ENCODE assay signal across 39 mouse cellular contexts in genomic region chr2:156073725-156074124, GRCm38 (mm10). TPM values are rescaled to one million over a fixed set of nuclear protein-coding genes. Genes with fewer than 3 reads are reported as not detected.
DNase-seq lines count a peak whose midpoint lies in the region; ATAC-seq lines count a peak whose summit lies in the region.
"Had no signal": no experiment of that assay in that cellular context is flagged by ENCODE, and none has a peak within 500 bp of the region (broad histone marks: within the 10 kb centered on the region; RNA-seq: fewer than 3 reads in every experiment).

No protein-coding gene starts in this region.

- no peak for ATAC-seq in heart, embryonic 11.5 days (replicated peaks; ENCODE audit: insufficient number of reproducible peaks, low FRiP score, low TSS enrichment)
- ATAC-seq in hindbrain, embryonic 12.5 days (ENCODE audit: low FRiP score): no peak
- ATAC-seq: forebrain, postnatal 0 days; hindbrain, postnatal 0 days; intestine, embryonic 15.5 days had no signal

- H3K4me2 ChIP-seq in heart, embryonic 11.5 days: no peak overlapping the region
- H3K4me2 ChIP-seq in hindbrain, embryonic 12.5 days (replicated peaks): no peak overlapping the region
- H3K4me2 ChIP-seq: embryonic facial prominence, embryonic 15.5 days; forebrain, embryonic 12.5 days; heart, embryonic 15.5 days; intestine, embryonic 15.5 days; lung, embryonic 15.5 days; midbrain, embryonic 12.5 days; neural tube, embryonic 12.5 days had no signal

- H3K36me3 ChIP-seq in heart, embryonic 11.5 days (ENCODE audit: control insufficient read depth, insufficient read depth, low read length): peaks cover 53% of the 10 kb centered on the region
- peaks cover 93% of the 10 kb centered on the region for H3K36me3 ChIP-seq in hindbrain, embryonic 12.5 days

- peak; percentile 94 for DNase-seq in heart, adult 11 months
- peak; percentile 61 for DNase-seq in testis, postnatal 10 days (ENCODE audit: low spot score)
- DNase-seq in testis, postnatal 14 days (ENCODE audit: low spot score): no peak
- DNase-seq in heart, postnatal 4 days: peak; percentile 41
- no peak for DNase-seq in cerebellum, postnatal 10 days
- no peak for DNase-seq in right cerebral cortex, adult 2 months (ENCODE audit: low spot score in 2 of 2)
- DNase-seq: adrenal gland, adult 8-10 months; cerebellum, adult 2 months; cerebellum, postnatal 25 days; forebrain, postnatal 0 days; kidney, adult 8-10 months; layer of hippocampus, postnatal 36 days; liver; right cerebral cortex, postnatal 14 days; thymus, postnatal 4 days had no signal

- no peaks in the 10 kb centered on the region for H3K27me3 ChIP-seq in heart, embryonic 11.5 days (ENCODE audit: control insufficient read depth, insufficient read depth, low read length)
- no peaks in the 10 kb centered on the region for H3K27me3 ChIP-seq in hindbrain, embryonic 12.5 days
- H3K27me3 ChIP-seq: CH12.LX; embryonic facial prominence, embryonic 15.5 days; forebrain, embryonic 12.5 days; heart, embryonic 15.5 days; intestine, embryonic 15.5 days; lung, embryonic 15.5 days; midbrain, embryonic 12.5 days; neural tube, embryonic 12.5 days had no signal

- no peak overlapping the region for H3K4me3 ChIP-seq in heart, embryonic 11.5 days (ENCODE audit: low read depth, low read length)
- H3K4me3 ChIP-seq in hindbrain, embryonic 12.5 days: no peak overlapping the region
- H3K4me3 ChIP-seq: embryonic facial prominence, embryonic 10.5 days; embryonic facial prominence, embryonic 15.5 days; forebrain, embryonic 12.5 days; heart, embryonic 15.5 days; intestine, embryonic 15.5 days; lung, embryonic 15.5 days; midbrain, embryonic 12.5 days; myocyte; neural tube, embryonic 12.5 days had no signal

- WGBS in heart, embryonic 11.5 days (ENCODE audit: insufficient replicate concordance): 94% methylated on average over 15 of the region's 15 CpGs
- WGBS in hindbrain, embryonic 12.5 days: 95% methylated on average over 15 of the region's 15 CpGs

- H3K27ac ChIP-seq in heart, embryonic 11.5 days (ENCODE audit: low read depth, low read length): no peak overlapping the region
- H3K27ac ChIP-seq in hindbrain, embryonic 12.5 days: no peak overlapping the region
- H3K27ac ChIP-seq: embryonic facial prominence, embryonic 10.5 days; embryonic facial prominence, embryonic 15.5 days; forebrain, embryonic 12.5 days; heart, embryonic 15.5 days; hindbrain, postnatal 0 days; intestine, embryonic 15.5 days; kidney, postnatal 0 days; liver, embryonic 14.5 days; lung, embryonic 15.5 days; midbrain, embryonic 12.5 days; neural tube, embryonic 12.5 days had no signal

- H3K9me3 ChIP-seq in heart, embryonic 11.5 days (replicated peaks; ENCODE audit: control insufficient read depth, low read length): no peaks in the 10 kb centered on the region
- no peaks in the 10 kb centered on the region for H3K9me3 ChIP-seq in hindbrain, embryonic 12.5 days (replicated peaks)
- H3K9me3 ChIP-seq: embryonic facial prominence, embryonic 10.5 days; embryonic facial prominence, embryonic 15.5 days; forebrain, embryonic 12.5 days; G1E; heart, embryonic 15.5 days; intestine, embryonic 15.5 days; lung, embryonic 15.5 days; midbrain, embryonic 12.5 days had no signal

- no peak overlapping the region for H3K9ac ChIP-seq in heart, embryonic 11.5 days (ENCODE audit: low read depth, low read length)
- no peak overlapping the region for H3K9ac ChIP-seq in hindbrain, embryonic 12.5 days
- H3K9ac ChIP-seq: embryonic facial prominence, embryonic 15.5 days; forebrain, embryonic 12.5 days; forebrain, postnatal 0 days; heart, embryonic 15.5 days; intestine, embryonic 15.5 days; liver, embryonic 14.5 days; lung, embryonic 15.5 days; midbrain, embryonic 12.5 days; neural tube, embryonic 12.5 days had no signal

- no peaks in the 10 kb centered on the region for H3K4me1 ChIP-seq in heart, embryonic 11.5 days (ENCODE audit: control insufficient read depth, insufficient read depth, low read length)
- H3K4me1 ChIP-seq in hindbrain, embryonic 12.5 days: no peaks in the 10 kb centered on the region
- H3K4me1 ChIP-seq: embryonic facial prominence, embryonic 10.5 days; embryonic facial prominence, embryonic 15.5 days; forebrain, embryonic 12.5 days; heart, embryonic 15.5 days; intestine, embryonic 15.5 days; lung, embryonic 15.5 days; midbrain, embryonic 12.5 days; neural tube, embryonic 12.5 days had no signal

RNA-seq across cellular contexts. Expression of gene Spag4, which starts 8.8 kb away (rescaled TPM):
- 2.4 and 3.3 TPM in 2 replicates for polyA plus RNA-seq in heart, embryonic 11.5 days (2014; fragmentation: Nextera tagmentation; extraction: Ambion mirVana)
- total RNA-seq in heart, postnatal 4 days (2021): 1 to 10 TPM in 1 of 2 experiments, under 1 TPM in 1; 0.79 to 1.5 TPM
- 7.5 and 7.9 TPM in 2 replicates for polyA plus RNA-seq in hindbrain, embryonic 12.5 days (2016; fragmentation: Nextera tagmentation; extraction: Ambion mirVana)

RNA-seq across cellular contexts. Expression of gene Fer1l4, which starts 21.0 kb away (rescaled TPM):
- not detected in 2 replicates for polyA plus RNA-seq in heart, embryonic 11.5 days (2014; fragmentation: Nextera tagmentation; extraction: Ambion mirVana)
- not detected for total RNA-seq in heart, postnatal 4 days (2021)
- polyA plus RNA-seq in hindbrain, embryonic 12.5 days (2016; fragmentation: Nextera tagmentation; extraction: Ambion mirVana): 0.37 TPM in 1 of 2 replicates, not detected in the other
- total RNA-seq: adrenal gland, adult 8-10 months; adrenal gland, postnatal 4 days; CH12.LX; gastrocnemius, adult 8-10 months; hindbrain, postnatal 0 days; layer of hippocampus, postnatal 36 days; left cerebral cortex, postnatal 14 days; megakaryocyte, adult 5-6 weeks; midbrain, postnatal 0 days had no signal
- polyA plus RNA-seq: C2C12; embryonic facial prominence, embryonic 10.5 days; embryonic facial prominence, embryonic 15.5 days; forebrain, embryonic 12.5 days; forebrain, postnatal 0 days; G1E; heart, embryonic 15.5 days; hindbrain, embryonic 11.5 days; hindbrain, postnatal 0 days; limb, embryonic 11.5 days; liver, embryonic 14.5 days; lung, embryonic 15.5 days; midbrain, embryonic 12.5 days; midbrain, postnatal 0 days; myocyte; neural tube, embryonic 12.5 days had no signal

RNA-seq across cellular contexts. Expression of gene Cpne1, which starts 38.0 kb away (rescaled TPM):
- polyA plus RNA-seq in heart, embryonic 11.5 days (2014; fragmentation: Nextera tagmentation; extraction: Ambion mirVana): 29.5 and 35.7 TPM in 2 replicates
- 10 to 100 TPM; 16.4 to 19.3 TPM for total RNA-seq in heart, postnatal 4 days (2021)
- polyA plus RNA-seq in hindbrain, embryonic 12.5 days (2016; fragmentation: Nextera tagmentation; extraction: Ambion mirVana): 48.4 and 52.2 TPM in 2 replicates

RNA-seq across cellular contexts. Expression of gene Rbm12, which starts 38.1 kb away (rescaled TPM):
- 22.3 and 25.8 TPM in 2 replicates for polyA plus RNA-seq in heart, embryonic 11.5 days (2014; fragmentation: Nextera tagmentation; extraction: Ambion mirVana)
- total RNA-seq in heart, postnatal 4 days (2021): 10 to 100 TPM; 40.2 to 43.6 TPM
- 38.9 and 39.9 TPM in 2 replicates for polyA plus RNA-seq in hindbrain, embryonic 12.5 days (2016; fragmentation: Nextera tagmentation; extraction: Ambion mirVana)

RNA-seq across cellular contexts. Expression of gene Gm28036, which starts 53.2 kb away (rescaled TPM):
- polyA plus RNA-seq in heart, embryonic 11.5 days (2014; fragmentation: Nextera tagmentation; extraction: Ambion mirVana): 11.6 and 14.1 TPM in 2 replicates
- total RNA-seq in heart, postnatal 4 days (2021): 10 to 100 TPM; 30.3 to 33.8 TPM
- 20.9 and 34.5 TPM in 2 replicates for polyA plus RNA-seq in hindbrain, embryonic 12.5 days (2016; fragmentation: Nextera tagmentation; extraction: Ambion mirVana)

Comparison
In these comparisons a context has a peak if more than half of its experiments do, and no peak if none do; other contexts are left out.
1. DNase-seq: peak in heart, adult 11 months (single experiment), testis, postnatal 10 days (single experiment) and heart, postnatal 4 days (single experiment); none in testis, postnatal 14 days (single experiment), cerebellum, postnatal 10 days (0 of 2) and right cerebral cortex, adult 2 months (0 of 2).